Comparison of ENCODE assay signal across 7 mouse cellular contexts in the genomic region with DNA sequence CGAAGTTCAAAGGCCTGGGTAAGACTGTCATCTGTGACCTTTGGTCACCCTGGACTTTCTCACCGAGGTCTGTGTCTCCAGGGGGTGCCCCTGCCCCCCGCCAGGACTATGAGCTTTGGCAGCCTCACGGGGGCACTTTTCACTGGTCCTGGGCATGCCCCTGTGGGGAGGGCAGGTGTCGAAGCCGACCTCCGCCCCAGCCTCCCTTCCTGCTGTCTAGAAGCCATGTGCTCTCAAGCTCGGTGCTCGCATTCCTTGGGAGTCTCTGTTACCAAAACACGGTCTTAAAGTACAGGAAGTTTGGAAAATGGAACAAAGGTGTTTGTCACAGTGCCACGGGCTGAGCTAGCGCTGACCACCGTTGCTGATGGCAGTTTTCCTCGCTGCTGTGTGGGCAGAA. TPM values are rescaled to one million over a fixed set of nuclear protein-coding genes. Genes with fewer than 3 reads are reported as not detected.
DNase-seq lines count a peak whose midpoint lies in the region; ATAC-seq and TF ChIP-seq lines count a peak whose summit lies in the region.

No protein-coding gene starts in this region.

- H3K4me2 ChIP-seq in limb, embryonic 13.5 days (replicated peaks): no peak overlapping the region

- 34% methylated on average over 14 of the region's 14 CpGs for WGBS in hindbrain, embryonic 10.5 days
- WGBS in limb, embryonic 13.5 days: 24% methylated on average over 14 of the region's 14 CpGs

- H3K27me3 ChIP-seq in ES-Bruce4 (ENCODE audit: control insufficient read depth, insufficient read depth, low read length, poor library complexity, severe bottlenecking): no peaks in the 10 kb centered on the region
- H3K27me3 ChIP-seq in hindbrain, embryonic 10.5 days (ENCODE audit: insufficient read depth, poor library complexity, severe bottlenecking): no peaks in the 10 kb centered on the region
- H3K27me3 ChIP-seq in limb, embryonic 13.5 days: no peaks in the 10 kb centered on the region

- H3K9me3 ChIP-seq in ES-Bruce4 (replicated peaks; ENCODE audit: control insufficient read depth, insufficient read depth, low read length, poor library complexity, severe bottlenecking): no peaks in the 10 kb centered on the region
- no peaks in the 10 kb centered on the region for H3K9me3 ChIP-seq in hindbrain, embryonic 10.5 days
- H3K9me3 ChIP-seq in limb, embryonic 13.5 days: no peaks in the 10 kb centered on the region

- no peak overlapping the region for H3K9ac ChIP-seq in ES-Bruce4 (ENCODE audit: low read depth, poor library complexity, severe bottlenecking)
- no peak overlapping the region for H3K9ac ChIP-seq in limb, embryonic 13.5 days

- no peak for TF ChIP-seq EP300 in ES-Bruce4 (IDR thresholded peaks at IDR 0.05; ENCODE audit: insufficient read depth, low read depth, low read length)

- no peak for TF ChIP-seq CTCF in ES-Bruce4 (IDR thresholded peaks at IDR 0.05; ENCODE audit: low read depth, low read length)

- TF ChIP-seq POLR2A in ES-Bruce4 (IDR thresholded peaks at IDR 0.05; ENCODE audit: insufficient read depth, low read length): no peak

- H3K27ac ChIP-seq in ES-Bruce4 (ENCODE audit: insufficient read depth, low read length): 0 out of 2 replicates have a peak overlapping the region, but pooled peaks have one; percentile 20
- peak overlapping the region; percentile 92 for H3K27ac ChIP-seq in hindbrain, embryonic 10.5 days
- peak overlapping the region; percentile 75; the same call in 1 of the 2 replicates for H3K27ac ChIP-seq in limb, embryonic 13.5 days

- no peaks in the 10 kb centered on the region for H3K36me3 ChIP-seq in ES-Bruce4 (ENCODE audit: control insufficient read depth, insufficient read depth, low read length, poor library complexity, severe bottlenecking)
- H3K36me3 ChIP-seq in hindbrain, embryonic 10.5 days: no peaks in the 10 kb centered on the region
- no peaks in the 10 kb centered on the region for H3K36me3 ChIP-seq in limb, embryonic 13.5 days

- peaks cover 17% of the 10 kb centered on the region for H3K4me1 ChIP-seq in ES-Bruce4 (ENCODE audit: control insufficient read depth, insufficient read depth, low read length)
- H3K4me1 ChIP-seq in hindbrain, embryonic 10.5 days (replicated peaks): peaks cover 50% of the 10 kb centered on the region
- H3K4me1 ChIP-seq in limb, embryonic 13.5 days: peaks cover 37% of the 10 kb centered on the region

- peak; percentile 42 for DNase-seq in 3T3-L1 (ENCODE audit: low read depth, low spot score)
- peak; percentile 36 for DNase-seq in hindbrain, embryonic 10.5 days (ENCODE audit: low spot score)
- no peak for DNase-seq in layer of hippocampus, adult 9-10 months (ENCODE audit: low spot score)
- DNase-seq in urinary bladder, postnatal 14 days (ENCODE audit: low spot score): no peak

- no peak for ATAC-seq in limb, embryonic 13.5 days (ENCODE audit: low FRiP score, low read depth)
- no peak for ATAC-seq in activated CD4-positive, CD25-positive, alpha-beta regulatory T cell, adult 4 months

- H3K4me3 ChIP-seq in ES-Bruce4 (ENCODE audit: low read depth, low read length): no peak overlapping the region
- H3K4me3 ChIP-seq in hindbrain, embryonic 10.5 days: no peak overlapping the region
- H3K4me3 ChIP-seq in limb, embryonic 13.5 days: no peak overlapping the region

RNA-seq across cellular contexts. Expression of a gene that starts 52.7 kb away (rescaled TPM):
- polyA plus RNA-seq in ES-Bruce4 (2011; ENCODE audit: insufficient read depth, insufficient read length, low read depth, missing spikeins): 20.0 and 21.2 TPM in 2 replicates
- 22.3 and 31.1 TPM in 2 replicates for polyA plus RNA-seq in hindbrain, embryonic 10.5 days (2016; fragmentation: Nextera tagmentation; extraction: Ambion mirVana)
- polyA plus RNA-seq in limb, embryonic 13.5 days (2015; fragmentation: Nextera tagmentation; extraction: Ambion mirVana): 30.0 and 33.9 TPM in 2 replicates
- polyA plus RNA-seq in activated CD4-positive, CD25-positive, alpha-beta regulatory T cell, adult 4 months (2017; shearing (Covaris generic)): 1 to 10 TPM; 5.3 to 5.8 TPM

Comparison
In these comparisons a context has a peak if more than half of its experiments do, and no peak if none do; other contexts are left out.
1. DNase-seq: peak in 3T3-L1 (single experiment) and hindbrain, embryonic 10.5 days (single experiment); none in layer of hippocampus, adult 9-10 months (single experiment) and urinary bladder, postnatal 14 days (single experiment).
2. H3K27ac ChIP-seq: peak in every context shown above with its lines; median percentile 92 in hindbrain, embryonic 10.5 days; 75 in limb, embryonic 13.5 days; 20 in ES-Bruce4.